Mouse (Mus musculus) kidney, postnatal 0 days (tissue): ENCODE results near the gene Mapk8ip3. TPM values are rescaled to one million over a fixed set of nuclear protein-coding genes. Genes with fewer than 3 reads are reported as not detected.
"Not testable (repeated sequence)": the region's sequence is repeated elsewhere in the genome, so short reads cannot be mapped to it uniquely, and the experiment has no call there.

Source experiments
- ATAC-seq: fragments of 200-750 bp; cut with Nextera tagmentation; replicated peaks from 2 replicates; pipeline ENCODE4 v1.8.0; 2017; ENCODE audit warnings: low read depth, moderate number of reproducible peaks, moderate TSS enrichment, moderate library complexity; ENCODE audit not compliant: low FRiP score
- DNase-seq: peaks from one replicate; pipeline ENCODE4 v3.0.0-alpha.2; 2016; ENCODE audit warnings: low spot score
- H3K27ac ChIP-seq: fragments of 300-500 bp; sonication (generic); 2 replicates; pipeline ENCODE4 v1.5.1; 2014; ENCODE audit warnings: mild to moderate bottlenecking
- H3K27me3 ChIP-seq: fragments of 300-500 bp; sonication (generic); 2 replicates; pipeline ENCODE4 v1.6.1; 2014; ENCODE audit warnings: low read length, mixed read lengths; ENCODE audit not compliant: insufficient read depth
- H3K36me3 ChIP-seq: fragments of 300-500 bp; sonication (generic); 2 replicates; pipeline ENCODE4 v1.6.1; 2014; ENCODE audit warnings: low read length, mixed read lengths; ENCODE audit not compliant: insufficient read depth
- H3K4me1 ChIP-seq: fragments of 300-500 bp; sonication (generic); replicated peaks from 2 replicates; pipeline ENCODE4 v1.6.1; 2014; ENCODE audit warnings: antibody characterized with exemption, low read length, mixed read lengths; ENCODE audit not compliant: insufficient read depth
- H3K4me2 ChIP-seq: fragments of 300-500 bp; sonication (generic); 2 replicates; pipeline ENCODE4 v1.6.1; 2014; ENCODE audit warnings: mild to moderate bottlenecking, low read length, moderate library complexity, mixed read lengths
- H3K4me3 ChIP-seq: fragments of 300-500 bp; sonication (generic); replicated peaks from 2 replicates; pipeline ENCODE4 v1.5.1; 2014; ENCODE audit warnings: low read depth, low read length
- H3K9ac ChIP-seq: fragments of 300-500 bp; sonication (generic); 2 replicates; pipeline ENCODE4 v1.6.1; 2014; ENCODE audit warnings: low read depth, low read length
- H3K9me3 ChIP-seq: fragments of 300-500 bp; sonication (generic); replicated peaks from 2 replicates; pipeline ENCODE4 v1.6.1; 2016; ENCODE audit warnings: low read length, inconsistent platforms, mixed read lengths
- CTCF ChIP-seq: IDR thresholded peaks from 2 replicates; pipeline ENCODE4 v1.5.1; 2016; ENCODE audit warnings: antibody characterized with exemption, low read depth, mild to moderate bottlenecking, moderate library complexity
- WGBS: fragments of 180-500 bp; shearing (Covaris S2); extraction: QIAGEN DNeasy Blood & Tissue Kit; methylation state at CpG from one replicate; pipeline ENCODE4 v1.1.7; 2014; 5-methylcytosine and 5-hydroxymethylcytosine counted together
- polyA plus RNA-seq: library from polyadenylated mRNA; unstranded; fragments of >200 nt; fragmentation: Nextera tagmentation; extraction: Ambion mirVana; gene quantifications from 2 replicates; pipeline ENCODE4 v1.2.1, GENCODE M21; 2015

Gene Mapk8ip3
- polyA plus RNA-seq, 1 experiment from 2014 or later, result 12.7 TPM

- DNase-seq, result no peak
- ATAC-seq, result no peak
- H3K36me3 ChIP-seq, result peaks cover 34% of the 10 kb centered on the region; the same call in 1 of the 2 replicates
- H3K4me1 ChIP-seq, result no peaks in the 10 kb centered on the region
- H3K27me3 ChIP-seq, result no peaks in the 10 kb centered on the region
- H3K4me2 ChIP-seq, result no peak overlapping the region
- H3K4me3 ChIP-seq, result no peak overlapping the region
- H3K27ac ChIP-seq, result no peak overlapping the region
- WGBS, result 85% methylated on average over 2 of the region's 2 CpGs
- no peaks in the 10 kb centered on the region for H3K9me3 ChIP-seq
- no peak overlapping the region for H3K9ac ChIP-seq
- TF ChIP-seq CTCF, result no peak
Observed at GRCm38 (mm10) chr17:24950671-24951070, 13.9 kb upstream of the Mapk8ip3 start.

GRCm38 (mm10) chr17:24948204-24948603 lies 11.4 kb upstream of the Mapk8ip3 start:
- Histone ChIP-seq H3K9me3 (no peaks in the 10 kb centered on the region), H3K4me2 (no peak overlapping the region), H3K4me3 (no peak overlapping the region), H3K27ac (no peak overlapping the region), H3K4me1 (no peaks in the 10 kb centered on the region), H3K36me3 (peaks cover 34% of the 10 kb centered on the region; the same call in 1 of the 2 replicates), H3K27me3 (no peaks in the 10 kb centered on the region), H3K9ac (no peak overlapping the region)
- no peak for TF ChIP-seq CTCF
- DNase-seq, result no peak
- WGBS, result 96% methylated on average over 5 of the region's 5 CpGs
- no peak for ATAC-seq

GRCm38 (mm10) chr17:24943589-24943988 lies 6.8 kb upstream of the Mapk8ip3 start:
- WGBS, result 83% methylated on average over 1 of the region's 1 CpGs
- peaks cover 24% of the 10 kb centered on the region; the same call in 1 of the 2 replicates for H3K36me3 ChIP-seq
- not testable (repeated sequence) for H3K4me2 ChIP-seq

GRCm38 (mm10) chr17:24943036-24943435 lies 6.3 kb upstream of the Mapk8ip3 start:
- peaks cover 22% of the 10 kb centered on the region; the same call in 1 of the 2 replicates for H3K36me3 ChIP-seq
- DNase-seq (no peak), ATAC-seq (no peak)
- H3K9ac ChIP-seq, result no peak overlapping the region
- TF ChIP-seq CTCF, result no peak
- H3K27me3 ChIP-seq, result no peaks in the 10 kb centered on the region
- H3K9me3 ChIP-seq, result no peaks in the 10 kb centered on the region
- H3K27ac ChIP-seq, result no peak overlapping the region
- no peaks in the 10 kb centered on the region for H3K4me1 ChIP-seq
- no peak overlapping the region for H3K4me3 ChIP-seq
- WGBS, result 81% methylated on average over 7 of the region's 7 CpGs
- H3K4me2 ChIP-seq, result no peak overlapping the region

More at GRCm38 (mm10) chr17:24943589-24943988, 6.8 kb upstream of the Mapk8ip3 start:
- not testable (repeated sequence) for H3K9ac ChIP-seq, H3K4me3 ChIP-seq, DNase-seq, H3K27ac ChIP-seq, H3K27me3 ChIP-seq, ATAC-seq, H3K4me1 ChIP-seq, H3K9me3 ChIP-seq

GRCm38 (mm10) chr17:24942453-24942852 lies 5.7 kb upstream of the Mapk8ip3 start:
- ATAC-seq, H3K4me2 ChIP-seq, H3K9me3 ChIP-seq, H3K27me3 ChIP-seq, H3K4me3 ChIP-seq, H3K4me1 ChIP-seq, H3K9ac ChIP-seq, H3K27ac ChIP-seq: not testable (repeated sequence)
- 11% methylated on average over 2 of the region's 2 CpGs for WGBS
- peak; percentile 76 for TF ChIP-seq CTCF
- H3K36me3 ChIP-seq, result peaks cover 16% of the 10 kb centered on the region; the same call in 1 of the 2 replicates
- DNase-seq, result peak; percentile 4

- Histone ChIP-seq H3K9ac (peak overlapping the region; percentile 67; the same call in 1 of the 2 replicates), H3K9me3 (no peaks in the 10 kb centered on the region), H3K4me1 (peaks cover 13% of the 10 kb centered on the region), H3K27ac (peak overlapping the region; percentile 62), H3K4me2 (peak overlapping the region; percentile 78), H3K27me3 (no peaks in the 10 kb centered on the region), H3K36me3 (no peaks in the 10 kb centered on the region), H3K4me3 (peak overlapping the region; percentile 84)
- DNase-seq, result no peak
- TF ChIP-seq CTCF, result peak; percentile 19; the same call in 1 of the 2 replicates
- ATAC-seq, result no peak
- WGBS, result 45% methylated on average over 6 of the region's 6 CpGs
Observed at GRCm38 (mm10) chr17:24937266-24937665, 489 bp upstream of the Mapk8ip3 start.

- Histone ChIP-seq H3K36me3 (0 out of 2 replicates have a peak, but pooled peaks cover 4% of the 10 kb centered on the region), H3K4me3 (peak overlapping the region; percentile 84), H3K9me3 (no peaks in the 10 kb centered on the region), H3K9ac (peak overlapping the region; percentile 67), H3K4me2 (peak overlapping the region; percentile 78), H3K27ac (no peak overlapping the region), H3K4me1 (peaks cover 13% of the 10 kb centered on the region), H3K27me3 (no peaks in the 10 kb centered on the region)
- no peak for TF ChIP-seq CTCF
- ATAC-seq (no peak), DNase-seq (no peak)
Observed at GRCm38 (mm10) chr17:24935666-24936065, 1.1 kb downstream of the Mapk8ip3 start.
